In genomic region chr9:118703146-118703545, GRCm38 (mm10) we compare ENCODE assay signal across 14 mouse cellular contexts.
A peak's percentile ranks its signal among the peaks of the same experiment; 100 is the strongest.
DNase-seq lines count a peak whose midpoint lies in the region; ATAC-seq and TF ChIP-seq lines count a peak whose summit lies in the region.
"Had no signal": no experiment of that assay in that cellular context is flagged by ENCODE, and none has a peak within 500 bp of the region (broad histone marks: within the 10 kb centered on the region; RNA-seq: fewer than 3 reads in every experiment).

No protein-coding gene starts in this region.

- peaks cover 13% of the 10 kb centered on the region for H3K36me3 ChIP-seq in heart, postnatal 0 days (replicated peaks; ENCODE audit: control insufficient read depth, insufficient read depth, low read length)
- H3K36me3 ChIP-seq in lung, postnatal 0 days (ENCODE audit: insufficient read depth, low read length), result no peaks in the 10 kb centered on the region
- H3K36me3 ChIP-seq in MEL (ENCODE audit: control insufficient read depth in 1 of 2, insufficient read depth in 2 of 2, low read length in 2 of 2), result no peaks in the 10 kb centered on the region
- H3K36me3 ChIP-seq: stomach, embryonic 15.5 days had no signal

- no peak for DNase-seq in heart, postnatal 0 days (ENCODE audit: low spot score)
- no peak for DNase-seq in heart, postnatal 14 days
- DNase-seq in lung, postnatal 0 days (ENCODE audit: low spot score), result no peak
- DNase-seq in lung, adult 18-20 months, result no peak
- no peak for DNase-seq in MEL (ENCODE audit: low read depth, low spot score)
- no peak for DNase-seq in T-cell, adult 2 months (ENCODE audit: low spot score)
- DNase-seq in left cerebral cortex, adult 9 months (ENCODE audit: low spot score in 2 of 2), result no peak
- DNase-seq: cerebellum, adult 9-10 months; heart, postnatal 36 days; kidney, adult 11 months had no signal

- no peak for ATAC-seq in heart, postnatal 0 days (ENCODE audit: insufficient read depth, low read depth)
- no peak for ATAC-seq in lung, postnatal 0 days
- 0 out of 2 replicates have a peak, but pooled peaks have one; percentile 18 for ATAC-seq in neutrophil, adult 5-6 weeks (ENCODE audit: extremely low read depth, insufficient number of reproducible peaks, low FRiP score, poor library complexity, severe bottlenecking)

- peaks cover 29% of the 10 kb centered on the region for H3K4me1 ChIP-seq in heart, postnatal 0 days (ENCODE audit: control insufficient read depth, insufficient read depth)
- H3K4me1 ChIP-seq in lung, postnatal 0 days (ENCODE audit: insufficient read depth, low read depth, low read length), result peaks cover 15% of the 10 kb centered on the region
- H3K4me1 ChIP-seq in MEL (ENCODE audit: control insufficient read depth in 1 of 2, insufficient read depth in 2 of 2, low read length in 2 of 2), result peaks cover 0 to 3% of the 10 kb centered on the region in 2 experiments; a peak in 1 of 4 replicates

- no peak overlapping the region for H3K4me3 ChIP-seq in heart, postnatal 0 days (ENCODE audit: low read depth, low read length)
- no peak overlapping the region for H3K4me3 ChIP-seq in lung, postnatal 0 days (ENCODE audit: low read depth, low read length)
- no peak overlapping the region for H3K4me3 ChIP-seq in MEL (ENCODE audit: control insufficient read depth in 1 of 2, insufficient read depth in 1 of 2, low read depth in 2 of 2, low read length in 2 of 2)
- H3K4me3 ChIP-seq: embryonic facial prominence, embryonic 10.5 days; stomach, embryonic 15.5 days had no signal

- no peak for TF ChIP-seq POLR2A in MEL (IDR thresholded peaks at IDR 0.05; ENCODE audit: control insufficient read depth in 1 of 2, insufficient read depth in 1 of 2, low read depth in 1 of 2, low read length in 2 of 2, poor library complexity in 1 of 2)

- H3K9me3 ChIP-seq in heart, postnatal 0 days (replicated peaks; ENCODE audit: control insufficient read depth, low read length), result 0 out of 2 replicates have a peak, but pooled peaks cover 1% of the 10 kb centered on the region
- H3K9me3 ChIP-seq in lung, postnatal 0 days (ENCODE audit: low read length), result no peaks in the 10 kb centered on the region
- no peaks in the 10 kb centered on the region for H3K9me3 ChIP-seq in MEL (replicated peaks; ENCODE audit: insufficient read depth, low read length)
- H3K9me3 ChIP-seq: stomach, embryonic 15.5 days had no signal

- WGBS in heart, postnatal 0 days, result 97% methylated on average over 3 of the region's 3 CpGs
- WGBS in lung, postnatal 0 days, result 92% methylated on average over 3 of the region's 3 CpGs

- no peaks in the 10 kb centered on the region for H3K27me3 ChIP-seq in heart, postnatal 0 days (ENCODE audit: control insufficient read depth, insufficient read depth, low read length)
- H3K27me3 ChIP-seq in lung, postnatal 0 days (replicated peaks; ENCODE audit: insufficient read depth, low read length), result 0 out of 2 replicates have a peak, but pooled peaks cover 3% of the 10 kb centered on the region
- 0 out of 4 replicates have a peak, but pooled peaks cover 0 to 2% of the 10 kb centered on the region in 2 experiments for H3K27me3 ChIP-seq in MEL (ENCODE audit: control insufficient read depth in 1 of 2, insufficient read depth in 2 of 2, low read length in 2 of 2)
- H3K27me3 ChIP-seq: stomach, embryonic 15.5 days had no signal

- no peak overlapping the region for H3K4me2 ChIP-seq in heart, postnatal 0 days (ENCODE audit: low read depth, low read length)
- no peak overlapping the region for H3K4me2 ChIP-seq in lung, postnatal 0 days (replicated peaks; ENCODE audit: low read depth, low read length)
- H3K4me2 ChIP-seq: midbrain, embryonic 11.5 days; stomach, embryonic 15.5 days had no signal

- intact Hi-C loops in heart, postnatal 14 days (cut with DNase I), result no loop called here

- no peak overlapping the region for H3K9ac ChIP-seq in heart, postnatal 0 days (replicated peaks; ENCODE audit: low read depth, low read length)
- no peak overlapping the region for H3K9ac ChIP-seq in lung, postnatal 0 days (replicated peaks; ENCODE audit: low read depth)
- no peak overlapping the region for H3K9ac ChIP-seq in MEL (ENCODE audit: control insufficient read depth, low read depth, low read length, poor library complexity, severe bottlenecking)
- H3K9ac ChIP-seq: stomach, embryonic 15.5 days had no signal

- H3K79me2 ChIP-seq in MEL (ENCODE audit: control insufficient read depth, insufficient read depth, low read length, poor library complexity), result no peaks in the 10 kb centered on the region

- H3K27ac ChIP-seq in heart, postnatal 0 days (ENCODE audit: low read depth), result no peak overlapping the region
- 0 out of 2 replicates have a peak overlapping the region, but pooled peaks have one; percentile 32 for H3K27ac ChIP-seq in lung, postnatal 0 days (ENCODE audit: low read length)
- no peak overlapping the region for H3K27ac ChIP-seq in MEL (ENCODE audit: control insufficient read depth, low read depth, low read length)
- H3K27ac ChIP-seq: stomach, embryonic 15.5 days had no signal

- TF ChIP-seq RAD21 in MEL (IDR thresholded peaks at IDR 0.05; ENCODE audit: low read depth, low read length), result no peak

- peak; percentile 18 for TF ChIP-seq CTCF in heart, postnatal 0 days (IDR thresholded peaks at IDR 0.05; ENCODE audit: low read depth)
- TF ChIP-seq CTCF in lung, postnatal 0 days (IDR thresholded peaks at IDR 0.05), result peak; percentile 62
- peak in 2 of 3 experiments; percentile 28; a peak in 5 of 6 replicates for TF ChIP-seq CTCF in MEL (IDR thresholded peaks at IDR 0.05 in 2 of 3, conservative IDR thresholded peaks at IDR 0.05 in 1 of 3; ENCODE audit: control insufficient read depth in 1 of 3, insufficient read depth in 1 of 3, low read depth in 2 of 3, low read length in 3 of 3, poor library complexity in 1 of 3, severe bottlenecking in 1 of 3)

- TF ChIP-seq EP300 in heart, postnatal 0 days (IDR thresholded peaks at IDR 0.05; ENCODE audit: low read depth), result no peak
- TF ChIP-seq EP300 in lung, postnatal 0 days (IDR thresholded peaks at IDR 0.05), result no peak
- no peak for TF ChIP-seq EP300 in MEL (IDR thresholded peaks at IDR 0.05; ENCODE audit: low read depth in 1 of 2, low read length in 2 of 2)

TF ChIP-seq in MEL, 35 proteins besides CTCF, POLR2A, EP300 and RAD21:
- TF ChIP-seq TBP (IDR thresholded peaks at IDR 0.05; ENCODE audit: low read depth, low read length), result no peak
- no peak for TF ChIP-seq E2F4 (IDR thresholded peaks at IDR 0.05; ENCODE audit: borderline replicate concordance, low read depth, low read length)
- TF ChIP-seq RCOR1 (IDR thresholded peaks at IDR 0.05; ENCODE audit: low read depth, low read length), result no peak
- no peak for TF ChIP-seq NRF1 (IDR thresholded peaks at IDR 0.05; ENCODE audit: insufficient read depth, low read depth, low read length, poor library complexity, severe bottlenecking)
- no peak for TF ChIP-seq KAT2A (conservative IDR thresholded peaks at IDR 0.05; ENCODE audit: low read depth, low read length)
- no peak for TF ChIP-seq CHD1 (IDR thresholded peaks at IDR 0.05; ENCODE audit: low read depth, low read length)
- no peak for TF ChIP-seq ZMIZ1 (IDR thresholded peaks at IDR 0.05; ENCODE audit: low read depth, low read length)
- TF ChIP-seq MAZ (IDR thresholded peaks at IDR 0.05; ENCODE audit: low read depth, low read length), result no peak
TF ChIP-seq in MEL: peak in this region for 0.
